Mouse (Mus musculus) ES-E14 (cell line): ENCODE results near the gene Kif11. TPM values are rescaled to one million over a fixed set of nuclear protein-coding genes. Genes with fewer than 3 reads are reported as not detected.

Experiments
- DNase-seq: peaks from one replicate; pipeline ENCODE4 v3.0.0-alpha.2; 2013; ENCODE audit warnings: low read depth, low spot score
- H3K27ac ChIP-seq: 2 replicates; pipeline ENCODE4 v1.5.1; 2012; ENCODE audit warnings: low read depth, mild to moderate bottlenecking, low read length, moderate library complexity, mixed read lengths; ENCODE audit not compliant: poor library complexity, insufficient read depth, severe bottlenecking
- H3K36me3 ChIP-seq: 2 replicates; pipeline ENCODE4 v1.6.1; 2012; ENCODE audit warnings: mild to moderate bottlenecking, low read length, moderate library complexity, mixed read lengths; ENCODE audit not compliant: control insufficient read depth, poor library complexity, insufficient read depth, severe bottlenecking
- H3K4me1 ChIP-seq, 2 experiments: fragments of 150-350 bp in 1 of 2; sonication (generic) in 1 of 2; 2 replicates each; pipeline ENCODE4 v1.6.1; 2012; ENCODE audit warnings: low read length in 2 of 2, mild to moderate bottlenecking in 1 of 2, mixed read lengths in 1 of 2; ENCODE audit not compliant: control insufficient read depth in 2 of 2, insufficient read depth in 2 of 2, poor library complexity in 1 of 2
- H3K4me3 ChIP-seq, 2 experiments: fragments of 150-350 bp in 1 of 2; sonication (generic) in 1 of 2; 2 replicates each; pipeline ENCODE4 v1.5.1; 2012; ENCODE audit warnings: low read length in 2 of 2, low read depth in 1 of 2, mild to moderate bottlenecking in 1 of 2, mixed read lengths in 1 of 2; ENCODE audit not compliant: insufficient read depth in 1 of 2, poor library complexity in 1 of 2, severe bottlenecking in 1 of 2
- H3K9ac ChIP-seq: 2 replicates; pipeline ENCODE4 v1.6.1; 2012; ENCODE audit warnings: low read depth, mild to moderate bottlenecking, low read length, mixed read lengths; ENCODE audit not compliant: poor library complexity, insufficient read depth, severe bottlenecking
- H3K9me3 ChIP-seq: fragments of 150-350 bp; sonication (generic); 2 replicates; pipeline ENCODE4 v1.6.1; 2012; ENCODE audit warnings: low read depth, mild to moderate bottlenecking, low read length; ENCODE audit not compliant: control insufficient read depth, insufficient read depth
- CHD2 ChIP-seq: IDR thresholded peaks from 2 replicates; pipeline ENCODE4 v1.6.1; 2014; ENCODE audit warnings: mild to moderate bottlenecking, low read depth, low read length, inconsistent platforms
- HCFC1 ChIP-seq: IDR thresholded peaks from 2 replicates; pipeline ENCODE4 v1.6.1; 2012; ENCODE audit warnings: low read length, inconsistent platforms, borderline replicate concordance; ENCODE audit not compliant: insufficient read depth
- MAFK ChIP-seq: IDR thresholded peaks from 2 replicates; pipeline ENCODE4 v1.6.1; 2014; ENCODE audit warnings: mild to moderate bottlenecking, low read depth, low read length, inconsistent platforms; ENCODE audit not compliant: insufficient read depth
- ZC3H11A ChIP-seq: IDR thresholded peaks from 2 replicates; pipeline ENCODE4 v1.6.1; 2012; ENCODE audit warnings: low read depth, mild to moderate bottlenecking, inconsistent platforms, low read length, borderline replicate concordance
- ZNF384 ChIP-seq: IDR thresholded peaks from 2 replicates; pipeline ENCODE4 v1.6.1; 2012; ENCODE audit warnings: low read depth, low read length, inconsistent platforms
- in situ Hi-C, 2 experiments: fragments of 600-800 bp; cut with MboI; formaldehyde crosslinking; loops; one replicate each; pipeline ENCODE4 v1.15.1; 2025; ENCODE audit warnings: low sequenced_read_pairs in 2 of 2, inconsistent platforms in 1 of 2; ENCODE audit not compliant: unreplicated experiment in 2 of 2
- total RNA-seq: library from RNA; depleted of rRNA; stranded (reverse); fragments of 300-350 nt; gene quantifications from 2 replicates; pipeline ENCODE4 v1.2.3, GENCODE M21; 2012

The Kif11 gene
- total RNA-seq, 1 experiment = 59.4 TPM

GRCm38 (mm10) chr19:37435853-37436174 lies 59.6 kb downstream of the Kif11 start:
- no peak for DNase-seq
- Histone ChIP-seq H3K9ac (no peak overlapping the region), H3K4me3 (peak overlapping the region; percentile 83 to 93), H3K9me3 (no peaks in the 10 kb centered on the region), H3K36me3 (no peaks in the 10 kb centered on the region), H3K4me1 (peaks cover 6 to 11% of the 10 kb centered on the region in 2 experiments; a peak in 2 of 4 replicates), H3K27ac (no peak overlapping the region)
- no peak for TF ChIP-seq ZNF384
- no peak for TF ChIP-seq ZC3H11A
- TF ChIP-seq MAFK = no peak
- no peak for TF ChIP-seq HCFC1
- TF ChIP-seq CHD2 = no peak
- in situ Hi-C loops = no loop called here

GRCm38 (mm10) chr19:37436514-37437288 lies 60.5 kb downstream of the Kif11 start:
- peak; percentile 20 for DNase-seq
- Histone ChIP-seq H3K36me3 (no peaks in the 10 kb centered on the region), H3K4me1 (peaks cover 6 to 11% of the 10 kb centered on the region in 2 experiments; a peak in 2 of 4 replicates), H3K27ac (no peak overlapping the region), H3K9ac (no peak overlapping the region), H3K4me3 (peak overlapping the region; percentile 1 to 93; a peak in 2 of 4 replicates), H3K9me3 (no peaks in the 10 kb centered on the region)
- TF ChIP-seq ZNF384 = 0 out of 2 replicates have a peak, but pooled peaks have one; percentile 61
- TF ChIP-seq CHD2 = no peak
- in situ Hi-C loops = no loop called here

- no peaks in the 10 kb centered on the region for H3K36me3 ChIP-seq
- no peaks in the 10 kb centered on the region for H3K9me3 ChIP-seq
- H3K4me1 ChIP-seq = peaks cover 6 to 11% of the 10 kb centered on the region in 2 experiments; a peak in 2 of 4 replicates
- no peak overlapping the region for H3K27ac ChIP-seq
- no peak overlapping the region for H3K9ac ChIP-seq
- peak overlapping the region; percentile 1 to 38; a peak in 2 of 4 replicates for H3K4me3 ChIP-seq
- DNase-seq = no peak
- no peak for TF ChIP-seq MAFK
- TF ChIP-seq HCFC1 = no peak
- no peak for TF ChIP-seq CHD2
- in situ Hi-C loops = no loop called here
These were observed 61.0 kb downstream of the Kif11 start for GRCm38 (mm10) chr19:37437289-37437606.

- DNase-seq = no peak
- in situ Hi-C loops = no loop called here
- no peak overlapping the region for H3K27ac ChIP-seq
- TF ChIP-seq CHD2 (no peak), MAFK (no peak), ZC3H11A (no peak), ZNF384 (no peak), HCFC1 (no peak)
- H3K4me3 ChIP-seq = no peak overlapping the region
- no peak overlapping the region for H3K9ac ChIP-seq
- H3K4me1 ChIP-seq = peaks cover 6 to 11% of the 10 kb centered on the region in 2 experiments; a peak in 2 of 4 replicates
- no peaks in the 10 kb centered on the region for H3K9me3 ChIP-seq
- H3K36me3 ChIP-seq = no peaks in the 10 kb centered on the region
These were observed 64.0 kb downstream of the Kif11 start for GRCm38 (mm10) chr19:37440181-37440580.
